Mouse (Mus musculus): Measurements from ENCODE around the gene Ski. TPM values are rescaled to one million over a fixed set of nuclear protein-coding genes. Genes with fewer than 3 reads are reported as not detected.

Ski gene
- polyA plus RNA-seq, 1 experiment from 2014 or later = 15.1 TPM

DNA sequence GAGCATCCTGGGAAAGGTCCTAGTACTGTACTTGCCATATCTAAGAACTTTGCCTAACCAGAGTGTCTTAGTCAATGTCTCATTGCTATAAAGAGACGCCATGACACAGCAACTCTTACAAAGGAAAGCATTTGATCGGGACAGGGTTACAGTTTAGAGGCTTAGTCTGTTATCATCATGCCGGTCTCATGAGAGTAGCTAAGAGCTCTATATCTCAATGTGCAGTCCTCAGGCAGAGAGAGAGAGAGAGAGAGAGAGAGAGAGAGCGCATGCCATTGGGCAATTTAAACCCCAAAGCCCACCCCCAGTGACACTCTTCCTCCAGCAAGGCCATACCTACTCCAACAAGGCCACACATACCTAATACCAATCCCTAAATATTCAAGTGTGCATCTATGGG, 114.5 kb downstream of the Ski start:
- 98% methylated on average over 4 of the region's 4 CpGs for WGBS
- no peak overlapping the region for H3K4me2 ChIP-seq (ENCODE audit: low read depth)
- no peak for ATAC-seq (ENCODE audit: insufficient read depth, low FRiP score, low TSS enrichment)

More for the DNA sequence above, 114.5 kb downstream of the Ski start:
- no peaks in the 10 kb centered on the region for H3K36me3 ChIP-seq (ENCODE audit: control insufficient read depth, insufficient read depth, low read length)
- peaks cover 2% of the 10 kb centered on the region; the same call in 1 of the 2 replicates for H3K4me1 ChIP-seq (ENCODE audit: control insufficient read depth, insufficient read depth, low read length)
- H3K4me3 ChIP-seq (ENCODE audit: low read depth, low read length) = no peak overlapping the region
- no peaks in the 10 kb centered on the region for H3K27me3 ChIP-seq (ENCODE audit: control insufficient read depth, insufficient read depth, low read length)
- H3K9ac ChIP-seq (ENCODE audit: low read length) = no peak overlapping the region
- no peaks in the 10 kb centered on the region for H3K9me3 ChIP-seq (ENCODE audit: control insufficient read depth, low read length)
- DNase-seq (ENCODE audit: low spot score) = no peak
- H3K27ac ChIP-seq (ENCODE audit: low read depth, low read length) = no peak overlapping the region

Other genes with a start within 250 kb of the Ski start
- 1.4 and 1.6 TPM in 2 replicates for gene Plch2, start 165.8 kb downstream of the Ski start, polyA plus RNA-seq (2014; fragmentation: Nextera tagmentation; extraction: Ambion mirVana)
- 6.9 and 8.3 TPM in 2 replicates for gene Pex10, start 155.6 kb downstream of the Ski start, polyA plus RNA-seq (2014; fragmentation: Nextera tagmentation; extraction: Ambion mirVana)
- gene Rer1, start 136.2 kb downstream of the Ski start, polyA plus RNA-seq (2014; fragmentation: Nextera tagmentation; extraction: Ambion mirVana) = 143 and 145 TPM in 2 replicates
- gene Morn1, start 136.0 kb downstream of the Ski start, polyA plus RNA-seq (2014; fragmentation: Nextera tagmentation; extraction: Ambion mirVana) = 3.9 and 5.3 TPM in 2 replicates
- 96.6 and 98.1 TPM in 2 replicates for gene Faap20, start 27.2 kb upstream of the Ski start, polyA plus RNA-seq (2014; fragmentation: Nextera tagmentation; extraction: Ambion mirVana)
- 17.8 and 22.7 TPM in 2 replicates for gene Prkcz, start 138.8 kb upstream of the Ski start, polyA plus RNA-seq (2014; fragmentation: Nextera tagmentation; extraction: Ambion mirVana)
- gene Gabrd, start 175.5 kb upstream of the Ski start, polyA plus RNA-seq (2014; fragmentation: Nextera tagmentation; extraction: Ambion mirVana) = not detected in 2 replicates
- gene Cfap74, start 186.6 kb upstream of the Ski start, polyA plus RNA-seq (2014; fragmentation: Nextera tagmentation; extraction: Ambion mirVana) = 5.4 and 5.6 TPM in 2 replicates
- not detected in 2 replicates for gene Tmem52, start 246.5 kb upstream of the Ski start, polyA plus RNA-seq (2014; fragmentation: Nextera tagmentation; extraction: Ambion mirVana)